Mouse (Mus musculus) midbrain, embryonic 14.5 days (tissue): Measurements from ENCODE around the gene Dnaja4. TPM values are rescaled to one million over a fixed set of nuclear protein-coding genes. Genes with fewer than 3 reads are reported as not detected.

Experiments
- ATAC-seq: fragments of 200-750 bp; cut with Nextera tagmentation; 2 replicates; pipeline ENCODE4 v1.8.0; 2017; ENCODE audit warnings: moderate number of reproducible peaks, moderate library complexity; ENCODE audit not compliant: low FRiP score, low TSS enrichment
- DNase-seq: peaks from one replicate; pipeline ENCODE4 v3.0.0-alpha.2; 2015
- H3K27ac ChIP-seq: fragments of 300-500 bp; sonication (generic); replicated peaks from 2 replicates; pipeline ENCODE4 v1.5.1; 2014; ENCODE audit warnings: mild to moderate bottlenecking, low read depth, low read length, moderate library complexity
- H3K27me3 ChIP-seq: fragments of 300-500 bp; sonication (generic); 2 replicates; pipeline ENCODE4 v1.6.1; 2014; ENCODE audit warnings: low read length, control low read depth, mixed read lengths; ENCODE audit not compliant: control insufficient read depth, insufficient read depth
- H3K36me3 ChIP-seq: fragments of 300-500 bp; sonication (generic); 2 replicates; pipeline ENCODE4 v1.6.1; 2014; ENCODE audit warnings: low read length, control low read depth; ENCODE audit not compliant: control insufficient read depth, insufficient read depth
- H3K4me1 ChIP-seq: fragments of 300-500 bp; sonication (generic); 2 replicates; pipeline ENCODE4 v1.6.1; 2014; ENCODE audit warnings: mild to moderate bottlenecking, antibody characterized with exemption, low read length, control low read depth; ENCODE audit not compliant: control insufficient read depth, insufficient read depth
- H3K4me2 ChIP-seq: fragments of 300-500 bp; sonication (generic); 2 replicates; pipeline ENCODE4 v1.6.1; 2014; ENCODE audit warnings: mild to moderate bottlenecking, low read length, moderate library complexity
- H3K4me3 ChIP-seq: fragments of 300-500 bp; sonication (generic); replicated peaks from 2 replicates; pipeline ENCODE4 v1.5.1; 2014; ENCODE audit warnings: low read depth, low read length
- H3K9ac ChIP-seq: fragments of 300-500 bp; sonication (generic); replicated peaks from 2 replicates; pipeline ENCODE4 v1.6.1; 2014; ENCODE audit warnings: mild to moderate bottlenecking, low read length, moderate library complexity
- H3K9me3 ChIP-seq: fragments of 300-500 bp; sonication (generic); 2 replicates; pipeline ENCODE4 v1.6.1; 2016; ENCODE audit warnings: low read length, control low read depth, mixed read lengths; ENCODE audit not compliant: control insufficient read depth
- WGBS: fragments of 180-500 bp; shearing (Covaris S2); extraction: QIAGEN DNeasy Blood & Tissue Kit; methylation state at CpG from one replicate; pipeline ENCODE4 v1.1.7; 2014; 5-methylcytosine and 5-hydroxymethylcytosine counted together
- microRNA-seq: library from miRNA; unstranded; fragments of <30 nt; microRNA quantifications from one replicate; pipeline ENCODE4, GENCODE M21; 2016
- polyA plus RNA-seq: library from polyadenylated mRNA; unstranded; fragments of >200 nt; fragmentation: Nextera tagmentation; extraction: Ambion mirVana; gene quantifications from 2 replicates; pipeline ENCODE4 v1.2.1, GENCODE M21; 2014

The Dnaja4 gene
- polyA plus RNA-seq, 1 experiment from 2014 or later: 5.0 TPM

- H3K27ac ChIP-seq: peak overlapping the region; percentile 60; the same call in 1 of the 2 replicates
- 22% methylated on average over 21 of the region's 21 CpGs for WGBS
- no peaks in the 10 kb centered on the region for H3K27me3 ChIP-seq
- peak; percentile 20; the same call in 1 of the 2 replicates for ATAC-seq
- no peak overlapping the region for H3K4me3 ChIP-seq
- DNase-seq: peak; percentile 61
- no peaks in the 10 kb centered on the region for H3K9me3 ChIP-seq
- H3K4me1 ChIP-seq: peaks cover 9% of the 10 kb centered on the region
- no peaks in the 10 kb centered on the region for H3K36me3 ChIP-seq
- no peak overlapping the region for H3K9ac ChIP-seq
- H3K4me2 ChIP-seq: peak overlapping the region; percentile 11; the same call in 1 of the 2 replicates
These were observed 53.7 kb downstream of the Dnaja4 start for GRCm38 (mm10) chr9:54752201-54752943.

- no peak for DNase-seq
- no peaks in the 10 kb centered on the region for H3K9me3 ChIP-seq
- no peaks in the 10 kb centered on the region for H3K27me3 ChIP-seq
- no peak for ATAC-seq
- H3K36me3 ChIP-seq: no peaks in the 10 kb centered on the region
- no peak overlapping the region for H3K27ac ChIP-seq
- no peak overlapping the region for H3K9ac ChIP-seq
- H3K4me1 ChIP-seq: peaks cover 9% of the 10 kb centered on the region
- WGBS: 46% methylated on average over 11 of the region's 11 CpGs
- H3K4me2 ChIP-seq: peak overlapping the region; percentile 11; the same call in 1 of the 2 replicates
- H3K4me3 ChIP-seq: no peak overlapping the region
These were observed 54.2 kb downstream of the Dnaja4 start for GRCm38 (mm10) chr9:54752944-54753295.

GRCm38 (mm10) chr9:54759592-54759991, 60.9 kb downstream of the Dnaja4 start:
- DNase-seq (no peak), ATAC-seq (no peak)
- H3K4me3 ChIP-seq: no peak overlapping the region
- H3K4me2 ChIP-seq: no peak overlapping the region
- H3K27ac ChIP-seq: no peak overlapping the region
- H3K27me3 ChIP-seq: peaks cover 20% of the 10 kb centered on the region
- 12% methylated on average over 6 of the region's 6 CpGs for WGBS
- peaks cover 4% of the 10 kb centered on the region for H3K4me1 ChIP-seq
- no peak overlapping the region for H3K9ac ChIP-seq
- H3K9me3 ChIP-seq: no peaks in the 10 kb centered on the region
- H3K36me3 ChIP-seq: no peaks in the 10 kb centered on the region

- Histone ChIP-seq H3K9me3 (no peaks in the 10 kb centered on the region), H3K4me2 (peak overlapping the region; percentile 59; the same call in 1 of the 2 replicates), H3K27ac (no peak overlapping the region), H3K36me3 (no peaks in the 10 kb centered on the region), H3K4me1 (peaks cover 17% of the 10 kb centered on the region), H3K27me3 (peaks cover 43% of the 10 kb centered on the region), H3K9ac (no peak overlapping the region), H3K4me3 (peak overlapping the region; percentile 37; the same call in 1 of the 2 replicates)
- DNase-seq (no peak), ATAC-seq (no peak)
- 20% methylated on average over 12 of the region's 12 CpGs for WGBS
These were observed 65.4 kb downstream of the Dnaja4 start for GRCm38 (mm10) chr9:54764091-54764490.

- Histone ChIP-seq H3K4me2 (peak within 1 kb of the TSS; percentile 59), H3K27ac (no peak within 1 kb of the TSS), H3K9ac (peak within 1 kb of the TSS; percentile 20), H3K4me1 (peaks cover 16% of the 10 kb centered on the region), H3K4me3 (peak within 1 kb of the TSS; percentile 37), H3K27me3 (peaks cover 43% of the 10 kb centered on the region), H3K36me3 (no peaks in the 10 kb centered on the region), H3K9me3 (no peaks in the 10 kb centered on the region)
- DNase-seq: peak; percentile 49
- under 1% methylated on average over 43 of the region's 45 CpGs for WGBS
- no peak for ATAC-seq
These were observed 66.0 kb downstream of the Dnaja4 start, which contains the start of gene Crabp1 for GRCm38 (mm10) chr9:54764561-54765217. TSS of gene Crabp1 (plus strand) at chr9:54764748.

GRCm38 (mm10) chr9:54765336-54766085, 66.8 kb downstream of the Dnaja4 start:
- H3K9me3 ChIP-seq: no peaks in the 10 kb centered on the region
- no peak for ATAC-seq
- H3K36me3 ChIP-seq: no peaks in the 10 kb centered on the region
- no peak overlapping the region for H3K27ac ChIP-seq
- peaks cover 43% of the 10 kb centered on the region for H3K27me3 ChIP-seq
- under 1% methylated on average over 41 of the region's 41 CpGs for WGBS
- peak overlapping the region; percentile 37 for H3K4me3 ChIP-seq
- DNase-seq: peak; percentile 60
- peak overlapping the region; percentile 1; the same call in 1 of the 2 replicates for H3K9ac ChIP-seq
- peaks cover 15% of the 10 kb centered on the region for H3K4me1 ChIP-seq
- peak overlapping the region; percentile 59 for H3K4me2 ChIP-seq

Small RNA genes lying within 50 kb of the gene (microRNA-seq; reads per million reads assigned to microRNA genes)
- gene Mir5710: not detected

Other genes starting within 250 kb of the Dnaja4 start
- 64.9 and 71.1 TPM in 2 replicates for gene Dmxl2, start 197.2 kb upstream of the Dnaja4 start, polyA plus RNA-seq
- gene Sh2d7, start 159.9 kb upstream of the Dnaja4 start, polyA plus RNA-seq: not detected in 2 replicates
- 41.5 and 51.7 TPM in 2 replicates for gene Cib2, start 138.7 kb upstream of the Dnaja4 start, polyA plus RNA-seq
- 150 and 153 TPM in 2 replicates for gene Idh3a, start 112.5 kb upstream of the Dnaja4 start, polyA plus RNA-seq
- 14.7 and 16.8 TPM in 2 replicates for gene Acsbg1, start 37.0 kb upstream of the Dnaja4 start, polyA plus RNA-seq
- 111 and 114 TPM in 2 replicates for gene Wdr61, start 35.6 kb downstream of the Dnaja4 start, polyA plus RNA-seq
- 34.8 and 35.1 TPM in 2 replicates for gene Crabp1, start 65.9 kb downstream of the Dnaja4 start, polyA plus RNA-seq
- 40.2 and 62.3 TPM in 2 replicates for gene Ireb2, start 164.9 kb downstream of the Dnaja4 start, polyA plus RNA-seq
- 1.5 and 2.1 TPM in 2 replicates for gene Hykk, start 218.4 kb downstream of the Dnaja4 start, polyA plus RNA-seq